Mouse (Mus musculus): ENCODE measurements around the gene Lypd1. TPM values are rescaled to one million over a fixed set of nuclear protein-coding genes. Genes with fewer than 3 reads are reported as not detected.

Gene Lypd1
- polyA plus RNA-seq, 1 experiment = 1.5 TPM

DNA sequence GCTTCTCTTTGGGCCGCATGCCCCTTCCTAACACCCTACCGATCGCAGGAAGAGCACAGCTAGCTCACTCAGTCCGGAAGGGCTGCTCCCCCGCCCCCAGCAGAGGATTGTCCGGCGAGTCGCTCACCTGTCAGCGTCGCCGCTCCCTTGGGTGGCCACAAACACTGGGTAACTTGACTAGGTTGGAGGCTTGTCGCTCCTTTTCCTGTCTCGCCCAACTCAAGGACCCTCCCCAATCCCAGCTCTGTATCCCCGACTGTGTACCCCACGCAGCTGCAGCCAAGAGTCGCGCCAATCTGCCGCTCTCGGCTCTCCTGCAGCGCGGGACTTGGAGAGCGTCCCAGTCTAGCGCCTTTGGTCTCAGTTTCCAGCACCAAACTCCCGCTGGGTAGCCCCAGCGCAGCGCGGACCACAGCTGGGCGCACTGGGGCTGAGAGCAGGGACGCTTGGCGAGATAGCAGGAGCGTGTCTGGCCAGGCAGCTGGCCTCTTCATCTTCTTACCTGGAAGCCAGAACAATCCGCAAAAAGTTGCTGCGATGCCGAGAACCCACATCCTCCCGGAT is 1.5 kb downstream of the Lypd1 start:
- H3K4me3 ChIP-seq (ENCODE audit: insufficient read depth, low read length) = peak overlapping the region; percentile 20
- H3K4me1 ChIP-seq (ENCODE audit: control insufficient read depth, insufficient read depth, low read length) = no peaks in the 10 kb centered on the region
- TF ChIP-seq POLR2A (IDR thresholded peaks at IDR 0.05; ENCODE audit: low read depth, low read length) (no peak), CTCF (IDR thresholded peaks at IDR 0.05; ENCODE audit: borderline replicate concordance, insufficient read depth, low read length) (no peak)
- no peak overlapping the region for H3K27ac ChIP-seq (ENCODE audit: insufficient read depth, low read length)

GRCm38 (mm10) chr1:125910871-125911265 is 2.0 kb downstream of the Lypd1 start:
- peak overlapping the region; percentile 20; the same call in 1 of the 2 replicates for H3K4me3 ChIP-seq (ENCODE audit: insufficient read depth, low read length)
- H3K4me1 ChIP-seq (ENCODE audit: control insufficient read depth, insufficient read depth, low read length) = no peaks in the 10 kb centered on the region
- no peak for TF ChIP-seq CTCF (IDR thresholded peaks at IDR 0.05; ENCODE audit: borderline replicate concordance, insufficient read depth, low read length)
- TF ChIP-seq POLR2A (IDR thresholded peaks at IDR 0.05; ENCODE audit: low read depth, low read length) = no peak
- H3K27ac ChIP-seq (ENCODE audit: insufficient read depth, low read length) = no peak overlapping the region

GRCm38 (mm10) chr1:125910211-125910870 is 2.6 kb downstream of the Lypd1 start:
- H3K4me3 ChIP-seq (ENCODE audit: insufficient read depth, low read length) = no peak overlapping the region
- no peaks in the 10 kb centered on the region for H3K4me1 ChIP-seq (ENCODE audit: control insufficient read depth, insufficient read depth, low read length)
- no peak overlapping the region for H3K27ac ChIP-seq (ENCODE audit: insufficient read depth, low read length)
- TF ChIP-seq POLR2A (IDR thresholded peaks at IDR 0.05; ENCODE audit: low read depth, low read length) (no peak), CTCF (IDR thresholded peaks at IDR 0.05; ENCODE audit: borderline replicate concordance, insufficient read depth, low read length) (no peak)

DNA sequence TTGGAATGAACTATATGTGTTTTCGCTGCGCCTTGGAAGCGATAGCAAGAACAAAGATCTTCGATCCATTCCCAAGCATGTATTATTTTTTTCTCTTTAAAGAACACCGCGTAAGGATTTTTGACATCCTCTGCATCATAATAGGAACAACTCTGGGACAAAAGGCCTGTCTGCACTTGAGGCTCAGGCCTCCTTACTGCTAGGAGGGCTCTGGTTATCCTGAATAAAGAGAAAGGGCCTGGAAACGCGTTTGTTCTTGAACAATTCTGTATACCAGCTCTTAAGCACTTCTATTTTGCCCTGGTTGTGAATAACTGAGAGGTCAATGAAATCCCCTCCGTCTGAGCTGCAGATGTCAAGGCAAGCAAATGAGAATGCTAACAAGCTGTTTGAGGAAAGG is 19.7 kb downstream of the Lypd1 start:
- Histone ChIP-seq H3K27ac (ENCODE audit: insufficient read depth, low read length) (no peak overlapping the region), H3K4me1 (ENCODE audit: control insufficient read depth, insufficient read depth, low read length) (no peaks in the 10 kb centered on the region), H3K4me3 (ENCODE audit: insufficient read depth, low read length) (no peak overlapping the region)
- TF ChIP-seq POLR2A (IDR thresholded peaks at IDR 0.05; ENCODE audit: low read depth, low read length) (no peak), CTCF (IDR thresholded peaks at IDR 0.05; ENCODE audit: borderline replicate concordance, insufficient read depth, low read length) (no peak)

DNA sequence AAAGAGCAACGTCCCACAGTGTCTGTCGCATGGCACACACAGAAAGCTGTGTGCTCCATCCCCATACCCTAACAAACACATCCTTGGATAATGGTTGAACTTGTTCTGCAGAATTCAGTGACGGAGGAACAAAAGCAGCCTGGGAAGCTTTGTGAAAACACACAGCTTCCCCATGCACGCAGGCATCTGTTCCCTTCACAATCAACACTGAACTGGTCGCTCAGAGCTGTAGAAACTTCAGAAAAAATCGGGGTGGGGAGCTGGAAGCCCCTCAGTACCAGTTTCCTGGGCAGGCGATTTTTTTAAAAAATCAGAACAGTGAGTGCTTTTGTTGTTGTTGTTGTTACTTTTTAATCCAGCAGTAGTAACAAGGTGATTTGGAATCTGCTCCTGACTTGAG is 42.8 kb downstream of the Lypd1 start:
- H3K4me1 ChIP-seq (ENCODE audit: control insufficient read depth, insufficient read depth, low read length) = no peaks in the 10 kb centered on the region
- H3K4me3 ChIP-seq (ENCODE audit: insufficient read depth, low read length) = no peak overlapping the region
- TF ChIP-seq CTCF (IDR thresholded peaks at IDR 0.05; ENCODE audit: borderline replicate concordance, insufficient read depth, low read length) (no peak), POLR2A (IDR thresholded peaks at IDR 0.05; ENCODE audit: low read depth, low read length) (no peak)
- H3K27ac ChIP-seq (ENCODE audit: insufficient read depth, low read length) = no peak overlapping the region

GRCm38 (mm10) chr1:125858631-125859030 is 54.3 kb downstream of the Lypd1 start:
- Histone ChIP-seq H3K4me3 (ENCODE audit: insufficient read depth, low read length) (no peak overlapping the region), H3K27ac (ENCODE audit: insufficient read depth, low read length) (no peak overlapping the region), H3K4me1 (ENCODE audit: control insufficient read depth, insufficient read depth, low read length) (no peaks in the 10 kb centered on the region)
- TF ChIP-seq CTCF (IDR thresholded peaks at IDR 0.05; ENCODE audit: borderline replicate concordance, insufficient read depth, low read length) = no peak
- TF ChIP-seq POLR2A (IDR thresholded peaks at IDR 0.05; ENCODE audit: low read depth, low read length) = no peak

- TF ChIP-seq CTCF (IDR thresholded peaks at IDR 0.05; ENCODE audit: borderline replicate concordance, insufficient read depth, low read length) (no peak), POLR2A (IDR thresholded peaks at IDR 0.05; ENCODE audit: low read depth, low read length) (no peak)
- Histone ChIP-seq H3K4me1 (ENCODE audit: control insufficient read depth, insufficient read depth, low read length) (no peaks in the 10 kb centered on the region), H3K4me3 (ENCODE audit: insufficient read depth, low read length) (no peak overlapping the region), H3K27ac (ENCODE audit: insufficient read depth, low read length) (no peak overlapping the region)
Measured at GRCm38 (mm10) chr1:125854646-125855045, 58.3 kb downstream of the Lypd1 start.

DNA sequence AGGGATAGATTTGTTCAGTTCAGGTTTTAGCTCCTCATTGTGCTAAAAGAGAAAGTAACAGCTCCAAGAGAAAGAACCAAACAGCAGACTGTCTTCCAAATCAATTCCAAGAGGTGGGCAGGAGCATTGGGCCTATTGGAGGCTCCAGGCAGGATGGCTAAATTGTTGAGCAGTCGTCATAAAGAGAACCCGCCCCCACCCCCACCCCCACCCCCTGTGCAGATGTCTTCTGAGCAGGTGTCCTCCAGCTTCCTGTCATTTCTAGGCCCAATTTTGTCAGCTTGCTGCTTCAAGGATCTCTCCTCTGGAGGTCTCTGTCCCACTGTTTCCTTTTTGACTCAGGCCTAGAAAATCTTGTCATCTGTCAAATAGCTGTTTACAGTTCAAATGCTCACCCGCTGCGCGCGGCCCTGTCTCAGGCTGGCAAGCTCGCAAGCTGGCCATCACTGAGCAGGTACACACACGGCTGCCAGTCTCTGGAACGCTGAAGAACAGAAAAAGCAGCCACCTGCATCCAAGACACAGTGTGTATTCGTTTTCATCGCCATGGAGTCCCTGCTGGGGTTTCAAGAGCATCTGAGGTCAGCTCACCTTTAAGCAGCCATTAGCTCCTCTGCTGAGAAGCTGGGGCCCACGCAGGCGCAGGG is 73.0 kb downstream of the Lypd1 start:
- H3K4me3 ChIP-seq (ENCODE audit: insufficient read depth, low read length) = no peak overlapping the region
- no peak overlapping the region for H3K27ac ChIP-seq (ENCODE audit: insufficient read depth, low read length)
- no peak for TF ChIP-seq CTCF (IDR thresholded peaks at IDR 0.05; ENCODE audit: borderline replicate concordance, insufficient read depth, low read length)
- TF ChIP-seq POLR2A (IDR thresholded peaks at IDR 0.05; ENCODE audit: low read depth, low read length) = no peak
- H3K4me1 ChIP-seq (ENCODE audit: control insufficient read depth, insufficient read depth, low read length) = no peaks in the 10 kb centered on the region

DNA sequence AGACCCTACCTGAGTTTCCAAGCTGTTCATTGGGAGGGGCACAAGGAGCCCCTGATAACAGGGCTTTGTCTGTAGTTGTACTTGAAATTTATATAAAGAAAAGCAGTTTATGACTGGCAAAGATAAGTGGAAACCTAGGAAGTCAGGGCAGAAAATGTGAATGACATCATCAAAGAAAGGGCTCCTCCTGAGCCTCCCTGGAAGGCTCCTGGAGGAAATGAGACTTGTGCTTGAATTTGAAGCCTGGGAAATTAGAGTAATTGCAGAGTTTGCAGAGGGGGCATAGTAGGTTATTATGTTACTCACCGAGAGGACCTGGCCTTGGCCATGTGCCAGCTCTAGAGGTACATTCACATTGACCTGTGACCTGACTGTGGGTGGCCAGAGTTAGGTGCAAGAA is 75.4 kb downstream of the Lypd1 start:
- H3K4me1 ChIP-seq (ENCODE audit: control insufficient read depth, insufficient read depth, low read length) = no peaks in the 10 kb centered on the region
- H3K4me3 ChIP-seq (ENCODE audit: insufficient read depth, low read length) = no peak overlapping the region
- no peak overlapping the region for H3K27ac ChIP-seq (ENCODE audit: insufficient read depth, low read length)
- TF ChIP-seq POLR2A (IDR thresholded peaks at IDR 0.05; ENCODE audit: low read depth, low read length) (no peak), CTCF (IDR thresholded peaks at IDR 0.05; ENCODE audit: borderline replicate concordance, insufficient read depth, low read length) (no peak)

DNA sequence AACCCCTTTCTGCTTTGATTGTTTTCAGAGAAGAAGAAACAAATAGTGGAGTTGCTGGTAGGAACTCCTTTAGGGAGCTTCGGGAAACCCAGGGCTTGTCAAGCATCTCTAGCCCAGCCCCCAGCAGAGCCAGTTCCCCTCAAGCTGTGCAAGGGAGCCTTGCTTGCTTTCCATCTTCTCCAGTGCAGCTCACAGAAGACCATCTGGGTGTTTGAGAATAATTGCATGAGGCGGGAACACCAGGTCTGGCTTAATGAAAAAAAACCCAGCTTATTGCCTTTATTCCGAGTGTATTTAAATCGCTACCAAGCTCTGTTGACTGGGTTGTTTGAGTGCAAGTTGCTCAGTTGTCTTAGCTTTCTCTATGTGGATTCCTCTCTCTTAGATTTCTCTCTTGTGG is 89.3 kb downstream of the Lypd1 start:
- Histone ChIP-seq H3K27ac (ENCODE audit: insufficient read depth, low read length) (no peak overlapping the region), H3K4me3 (ENCODE audit: insufficient read depth, low read length) (no peak overlapping the region), H3K4me1 (ENCODE audit: control insufficient read depth, insufficient read depth, low read length) (no peaks in the 10 kb centered on the region)
- no peak for TF ChIP-seq POLR2A (IDR thresholded peaks at IDR 0.05; ENCODE audit: low read depth, low read length)
- no peak for TF ChIP-seq CTCF (IDR thresholded peaks at IDR 0.05; ENCODE audit: borderline replicate concordance, insufficient read depth, low read length)

Data from embryonic fibroblast, embryonic 13.5 days (primary cell).